Comparison of ENCODE assay signal across 28 mouse cellular contexts in genomic region chr10:81277676-81278075, GRCm38 (mm10). TPM values are rescaled to one million over a fixed set of nuclear protein-coding genes. Genes with fewer than 3 reads are reported as not detected.
DNase-seq lines count a peak whose midpoint lies in the region; ATAC-seq and TF ChIP-seq lines count a peak whose summit lies in the region.
"Had no signal": no experiment of that assay in that cellular context is flagged by ENCODE, and none has a peak within 500 bp of the region (broad histone marks: within the 10 kb centered on the region; RNA-seq: fewer than 3 reads in every experiment).

No protein-coding gene starts in this region.

- H3K9me3 ChIP-seq in hindbrain, embryonic 13.5 days: no peaks in the 10 kb centered on the region
- H3K9me3 ChIP-seq in hindbrain, postnatal 0 days (ENCODE audit: low read length): no peaks in the 10 kb centered on the region
- no peaks in the 10 kb centered on the region for H3K9me3 ChIP-seq in lung, embryonic 14.5 days (ENCODE audit: low read depth, low read length)
- H3K9me3 ChIP-seq in stomach, postnatal 0 days (ENCODE audit: control insufficient read depth, low read length): no peaks in the 10 kb centered on the region
- H3K9me3 ChIP-seq: forebrain, embryonic 13.5 days; hindbrain, embryonic 15.5 days; limb, embryonic 12.5 days; liver, embryonic 12.5 days; midbrain, embryonic 13.5 days; neural tube, embryonic 13.5 days had no signal

- H3K4me3 ChIP-seq in hindbrain, embryonic 13.5 days: no peak overlapping the region
- H3K4me3 ChIP-seq in hindbrain, postnatal 0 days (ENCODE audit: low read length): no peak overlapping the region
- no peak overlapping the region for H3K4me3 ChIP-seq in lung, embryonic 14.5 days (ENCODE audit: low read depth, low read length)
- no peak overlapping the region for H3K4me3 ChIP-seq in stomach, postnatal 0 days (ENCODE audit: low read depth, low read length)
- H3K4me3 ChIP-seq: forebrain, embryonic 13.5 days; hindbrain, embryonic 15.5 days; limb, embryonic 12.5 days; liver, embryonic 12.5 days; midbrain, embryonic 13.5 days; neural tube, embryonic 13.5 days had no signal

- H3K9ac ChIP-seq in hindbrain, embryonic 13.5 days: 0 out of 2 replicates have a peak overlapping the region, but pooled peaks have one; percentile 29
- H3K9ac ChIP-seq in hindbrain, postnatal 0 days (replicated peaks; ENCODE audit: low read length): no peak overlapping the region
- H3K9ac ChIP-seq in lung, embryonic 14.5 days: no peak overlapping the region
- no peak overlapping the region for H3K9ac ChIP-seq in stomach, postnatal 0 days (ENCODE audit: low read length)
- H3K9ac ChIP-seq: forebrain, embryonic 13.5 days; hindbrain, embryonic 15.5 days; limb, embryonic 12.5 days; liver, embryonic 12.5 days; liver, postnatal 0 days; midbrain, embryonic 13.5 days; neural tube, embryonic 13.5 days had no signal

- WGBS in hindbrain, embryonic 13.5 days: 75% methylated on average over 22 of the region's 22 CpGs
- 66% methylated on average over 22 of the region's 22 CpGs for WGBS in hindbrain, postnatal 0 days
- WGBS in lung, embryonic 14.5 days: 71% methylated on average over 22 of the region's 22 CpGs
- 76% methylated on average over 22 of the region's 22 CpGs for WGBS in stomach, postnatal 0 days

- no peak for TF ChIP-seq EP300 in stomach, postnatal 0 days (optimal IDR thresholded peaks at IDR 0.05)

- H3K4me1 ChIP-seq in hindbrain, embryonic 13.5 days (replicated peaks): no peaks in the 10 kb centered on the region
- H3K4me1 ChIP-seq in hindbrain, postnatal 0 days (ENCODE audit: insufficient read depth, low read length): no peaks in the 10 kb centered on the region
- H3K4me1 ChIP-seq in lung, embryonic 14.5 days (ENCODE audit: insufficient read depth): no peaks in the 10 kb centered on the region
- no peaks in the 10 kb centered on the region for H3K4me1 ChIP-seq in stomach, postnatal 0 days (replicated peaks; ENCODE audit: control insufficient read depth, insufficient read depth)
- H3K4me1 ChIP-seq: forebrain, embryonic 13.5 days; hindbrain, embryonic 15.5 days; midbrain, embryonic 13.5 days; neural tube, embryonic 13.5 days had no signal

- ATAC-seq in hindbrain, embryonic 13.5 days (ENCODE audit: low FRiP score): no peak
- ATAC-seq in hindbrain, postnatal 0 days: no peak
- ATAC-seq in lung, embryonic 14.5 days (ENCODE audit: insufficient read depth): no peak
- ATAC-seq in stomach, postnatal 0 days (ENCODE audit: low FRiP score, low TSS enrichment): no peak
- ATAC-seq: activated CD4-positive, CD25-positive, alpha-beta regulatory T cell, adult 4 months; forebrain, embryonic 13.5 days; liver, embryonic 12.5 days; liver, postnatal 0 days; lung, postnatal 0 days; midbrain, embryonic 13.5 days had no signal

- DNase-seq in cerebellum, adult 11-12 months: peak; percentile 54
- no peak for DNase-seq in cerebellum, adult 9-10 months
- DNase-seq in hindbrain, postnatal 0 days (ENCODE audit: low spot score): no peak
- DNase-seq in lung, embryonic 14.5 days: no peak
- no peak for DNase-seq in lung, postnatal 14 days
- DNase-seq in stomach, postnatal 0 days (ENCODE audit: low spot score): no peak
- DNase-seq: adrenal gland, adult 2 months; adrenal gland, postnatal 36 days; gastrocnemius, postnatal 25 days; heart, adult 11 months; heart, postnatal 36 days; kidney, adult 8-10 months; kidney, postnatal 4 days; liver, postnatal 0 days; right cerebral cortex, postnatal 4 days had no signal

- TF ChIP-seq CTCF in hindbrain, postnatal 0 days (IDR thresholded peaks at IDR 0.05; ENCODE audit: low read depth): no peak
- 0 out of 2 replicates have a peak, but pooled peaks have one; percentile 5 for TF ChIP-seq CTCF in lung, embryonic 14.5 days (IDR thresholded peaks at IDR 0.05; ENCODE audit: low read depth)
- TF ChIP-seq CTCF in stomach, postnatal 0 days (IDR thresholded peaks at IDR 0.05; ENCODE audit: low read depth): no peak

- H3K27me3 ChIP-seq in hindbrain, embryonic 13.5 days: peaks cover 33% of the 10 kb centered on the region
- no peaks in the 10 kb centered on the region for H3K27me3 ChIP-seq in hindbrain, postnatal 0 days (ENCODE audit: insufficient read depth, low read length)
- peaks cover 9% of the 10 kb centered on the region for H3K27me3 ChIP-seq in lung, embryonic 14.5 days (ENCODE audit: insufficient read depth, low read length)
- no peaks in the 10 kb centered on the region for H3K27me3 ChIP-seq in stomach, postnatal 0 days (ENCODE audit: control insufficient read depth, insufficient read depth, low read length)
- H3K27me3 ChIP-seq: forebrain, embryonic 13.5 days; midbrain, embryonic 13.5 days had no signal

- peaks cover 21% of the 10 kb centered on the region for H3K36me3 ChIP-seq in hindbrain, embryonic 13.5 days
- H3K36me3 ChIP-seq in hindbrain, postnatal 0 days (ENCODE audit: insufficient read depth, low read length): peaks cover 12% of the 10 kb centered on the region
- peaks cover 19% of the 10 kb centered on the region; the same call in 1 of the 2 replicates for H3K36me3 ChIP-seq in lung, embryonic 14.5 days (ENCODE audit: insufficient read depth)
- H3K36me3 ChIP-seq in stomach, postnatal 0 days (ENCODE audit: control insufficient read depth, insufficient read depth, low read length): peaks cover 14% of the 10 kb centered on the region; the same call in 1 of the 2 replicates

- H3K27ac ChIP-seq in hindbrain, embryonic 13.5 days: no peak overlapping the region
- H3K27ac ChIP-seq in hindbrain, postnatal 0 days: no peak overlapping the region
- no peak overlapping the region for H3K27ac ChIP-seq in lung, embryonic 14.5 days (ENCODE audit: low read depth)
- no peak overlapping the region for H3K27ac ChIP-seq in stomach, postnatal 0 days (replicated peaks)
- H3K27ac ChIP-seq: forebrain, embryonic 13.5 days; hindbrain, embryonic 15.5 days; kidney, postnatal 0 days; limb, embryonic 12.5 days; liver, embryonic 12.5 days; macrophage; midbrain, embryonic 13.5 days; neural tube, embryonic 13.5 days had no signal

- no peak overlapping the region for H3K4me2 ChIP-seq in hindbrain, embryonic 13.5 days
- H3K4me2 ChIP-seq in hindbrain, postnatal 0 days (ENCODE audit: low read depth, low read length): no peak overlapping the region
- H3K4me2 ChIP-seq in lung, embryonic 14.5 days: no peak overlapping the region
- H3K4me2 ChIP-seq in stomach, postnatal 0 days (replicated peaks; ENCODE audit: low read depth): no peak overlapping the region
- H3K4me2 ChIP-seq: forebrain, embryonic 13.5 days; heart, embryonic 11.5 days; hindbrain, embryonic 15.5 days; limb, embryonic 12.5 days; liver, embryonic 12.5 days; midbrain, embryonic 13.5 days; neural tube, embryonic 13.5 days had no signal

RNA-seq across cellular contexts. Expression of gene Apba3, which starts 10.9 kb away (rescaled TPM):
- polyA plus RNA-seq in hindbrain, embryonic 13.5 days (2015; fragmentation: Nextera tagmentation; extraction: Ambion mirVana): 29.7 and 30.6 TPM in 2 replicates
- 61.0 and 63.6 TPM in 2 replicates for total RNA-seq in hindbrain, postnatal 0 days (2014; rRNA removed)
- 24.0 and 27.6 TPM in 2 replicates for polyA plus RNA-seq in hindbrain, postnatal 0 days (2015; fragmentation: Nextera tagmentation; extraction: Ambion mirVana)
- 50.4 and 50.8 TPM in 2 replicates for polyA plus RNA-seq in lung, embryonic 14.5 days (2014; fragmentation: Nextera tagmentation; extraction: Ambion mirVana)
- 30.5 and 34.6 TPM in 2 replicates for polyA plus RNA-seq in stomach, postnatal 0 days (2015; fragmentation: Nextera tagmentation; extraction: Ambion mirVana)

RNA-seq across cellular contexts. Expression of gene Mrpl54, which starts 10.9 kb away (rescaled TPM):
- 134 and 144 TPM in 2 replicates for polyA plus RNA-seq in hindbrain, embryonic 13.5 days (2015; fragmentation: Nextera tagmentation; extraction: Ambion mirVana)
- total RNA-seq in hindbrain, postnatal 0 days (2014; rRNA removed): 106 and 113 TPM in 2 replicates
- polyA plus RNA-seq in hindbrain, postnatal 0 days (2015; fragmentation: Nextera tagmentation; extraction: Ambion mirVana): 159 and 170 TPM in 2 replicates
- 222 and 223 TPM in 2 replicates for polyA plus RNA-seq in lung, embryonic 14.5 days (2014; fragmentation: Nextera tagmentation; extraction: Ambion mirVana)
- polyA plus RNA-seq in stomach, postnatal 0 days (2015; fragmentation: Nextera tagmentation; extraction: Ambion mirVana): 210 and 215 TPM in 2 replicates

RNA-seq across cellular contexts. Expression of gene Tjp3, which starts 13.7 kb away (rescaled TPM):
- 4.5 and 5.2 TPM in 2 replicates for polyA plus RNA-seq in hindbrain, embryonic 13.5 days (2015; fragmentation: Nextera tagmentation; extraction: Ambion mirVana)
- 2.9 and 6.0 TPM in 2 replicates for total RNA-seq in hindbrain, postnatal 0 days (2014; rRNA removed)
- 3.9 and 5.2 TPM in 2 replicates for polyA plus RNA-seq in hindbrain, postnatal 0 days (2015; fragmentation: Nextera tagmentation; extraction: Ambion mirVana)
- polyA plus RNA-seq in lung, embryonic 14.5 days (2014; fragmentation: Nextera tagmentation; extraction: Ambion mirVana): 15.3 and 17.2 TPM in 2 replicates
- 42.5 and 46.0 TPM in 2 replicates for polyA plus RNA-seq in stomach, postnatal 0 days (2015; fragmentation: Nextera tagmentation; extraction: Ambion mirVana)
- total RNA-seq: gastrocnemius, postnatal 25 days had no signal
- polyA plus RNA-seq: C2C12 had no signal

RNA-seq across cellular contexts. Expression of gene Pip5k1c, which starts 15.1 kb away (rescaled TPM):
- 97.2 and 102 TPM in 2 replicates for polyA plus RNA-seq in hindbrain, embryonic 13.5 days (2015; fragmentation: Nextera tagmentation; extraction: Ambion mirVana)
- 223 and 242 TPM in 2 replicates for total RNA-seq in hindbrain, postnatal 0 days (2014; rRNA removed)
- polyA plus RNA-seq in hindbrain, postnatal 0 days (2015; fragmentation: Nextera tagmentation; extraction: Ambion mirVana): 97.4 and 108 TPM in 2 replicates
- 50.8 and 58.6 TPM in 2 replicates for polyA plus RNA-seq in lung, embryonic 14.5 days (2014; fragmentation: Nextera tagmentation; extraction: Ambion mirVana)
- polyA plus RNA-seq in stomach, postnatal 0 days (2015; fragmentation: Nextera tagmentation; extraction: Ambion mirVana): 19.1 and 21.1 TPM in 2 replicates

RNA-seq across cellular contexts. Expression of gene Matk, which starts 24.9 kb away (rescaled TPM):
- 16.4 and 16.9 TPM in 2 replicates for polyA plus RNA-seq in hindbrain, embryonic 13.5 days (2015; fragmentation: Nextera tagmentation; extraction: Ambion mirVana)
- 86.9 and 121 TPM in 2 replicates for total RNA-seq in hindbrain, postnatal 0 days (2014; rRNA removed)
- 82.3 and 82.7 TPM in 2 replicates for polyA plus RNA-seq in hindbrain, postnatal 0 days (2015; fragmentation: Nextera tagmentation; extraction: Ambion mirVana)
- 2.0 and 2.9 TPM in 2 replicates for polyA plus RNA-seq in lung, embryonic 14.5 days (2014; fragmentation: Nextera tagmentation; extraction: Ambion mirVana)
- 1.0 and 1.6 TPM in 2 replicates for polyA plus RNA-seq in stomach, postnatal 0 days (2015; fragmentation: Nextera tagmentation; extraction: Ambion mirVana)
